Mouse (Mus musculus) thymus, postnatal 0 days (tissue): ENCODE data around the gene Slc5a10. TPM values are rescaled to one million over a fixed set of nuclear protein-coding genes. Genes with fewer than 3 reads are reported as not detected.

Experiments
- polyA plus RNA-seq: library from polyadenylated mRNA; unstranded; fragments of >200 nt; fragmentation: Nextera tagmentation; extraction: Ambion mirVana; gene quantifications from 2 replicates; pipeline ENCODE4 v1.2.1, GENCODE M21; 2015

Gene Slc5a10
- polyA plus RNA-seq, 1 experiment from 2014 or later = 0.10 TPM

Other genes starting within 250 kb of the Slc5a10 start
- 5.5 and 10.7 TPM in 2 replicates for gene Mfap4, start 235.4 kb downstream of the Slc5a10 start, polyA plus RNA-seq
- gene Mapk7, start 226.4 kb downstream of the Slc5a10 start, polyA plus RNA-seq = 26.0 and 26.2 TPM in 2 replicates
- 6.7 and 8.9 TPM in 2 replicates for gene B9d1, start 215.7 kb downstream of the Slc5a10 start, polyA plus RNA-seq
- gene Epn2, start 141.1 kb downstream of the Slc5a10 start, polyA plus RNA-seq = 4.6 and 5.1 TPM in 2 replicates
- gene Grap, start 67.6 kb downstream of the Slc5a10 start, polyA plus RNA-seq = 59.0 and 88.7 TPM in 2 replicates
- gene Fam83g, start 36.7 kb downstream of the Slc5a10 start, polyA plus RNA-seq = 5.5 and 5.6 TPM in 2 replicates
- gene Prpsap2, start 41.3 kb upstream of the Slc5a10 start, polyA plus RNA-seq = 30.0 and 32.0 TPM in 2 replicates
- 7.6 and 7.9 TPM in 2 replicates for gene Ulk2, start 134.2 kb upstream of the Slc5a10 start, polyA plus RNA-seq
- gene Akap10, start 209.4 kb upstream of the Slc5a10 start, polyA plus RNA-seq = 13.0 and 17.5 TPM in 2 replicates
- gene Specc1, start 235.9 kb upstream of the Slc5a10 start, polyA plus RNA-seq = 1.7 and 2.1 TPM in 2 replicates